Mouse (Mus musculus) thymus, adult 2 months (tissue): ENCODE measurements around the gene Pelp1. TPM values are rescaled to one million over a fixed set of nuclear protein-coding genes. Genes with fewer than 3 reads are reported as not detected.

ENCODE experiments used
- DNase-seq: peaks from one replicate; pipeline ENCODE4 v3.0.0; 2021
- H3K27ac ChIP-seq: fragments of 200-500 bp; 2 replicates; pipeline ENCODE4 v1.5.1; 2012; ENCODE audit warnings: low read length, control low read depth; ENCODE audit not compliant: control insufficient read depth, insufficient read depth
- H3K27me3 ChIP-seq: fragments of 200-500 bp; 2 replicates; pipeline ENCODE4 v1.6.1; 2012; ENCODE audit warnings: mild to moderate bottlenecking, low read length, moderate library complexity, mixed read lengths; ENCODE audit not compliant: control insufficient read depth, insufficient read depth
- H3K36me3 ChIP-seq: fragments of 200-500 bp; 2 replicates; pipeline ENCODE4 v1.6.1; 2012; ENCODE audit warnings: mild to moderate bottlenecking, low read length, moderate library complexity; ENCODE audit not compliant: control insufficient read depth, insufficient read depth
- H3K4me1 ChIP-seq: fragments of 200-500 bp; replicated peaks from 2 replicates; pipeline ENCODE4 v1.6.1; 2012; ENCODE audit warnings: low read length; ENCODE audit not compliant: control insufficient read depth, insufficient read depth
- H3K4me3 ChIP-seq: fragments of 200-500 bp; 2 replicates; pipeline ENCODE4 v1.5.1; 2012; ENCODE audit warnings: mild to moderate bottlenecking, low read length, control low read depth, moderate library complexity; ENCODE audit not compliant: control insufficient read depth, insufficient read depth
- CTCF ChIP-seq: fragments of 200-500 bp; IDR thresholded peaks from 2 replicates; pipeline ENCODE4 v1.5.1; 2012; ENCODE audit warnings: mild to moderate bottlenecking, control low read depth, low read length, moderate library complexity, borderline replicate concordance; ENCODE audit not compliant: control insufficient read depth, poor library complexity, insufficient read depth; ENCODE audit errors: extremely low read depth
- POLR2A ChIP-seq: fragments of 200-500 bp; IDR thresholded peaks from 2 replicates; pipeline ENCODE4 v1.6.1; 2012; ENCODE audit warnings: mild to moderate bottlenecking, low read length, control low read depth, moderate library complexity; ENCODE audit not compliant: control insufficient read depth, poor library complexity, insufficient read depth; ENCODE audit errors: extremely low read depth
- WGBS: fragments of 180-500 bp; shearing (Covaris S2); methylation state at CpG from one replicate; pipeline ENCODE4 v1.1.7; 2018; 5-methylcytosine and 5-hydroxymethylcytosine counted together
- polyA plus RNA-seq: library from polyadenylated mRNA; depleted of rRNA; stranded (reverse); fragments of >200 nt; gene quantifications from 2 replicates; pipeline ENCODE4 v1.2.3, GENCODE M21; 2012

Gene Pelp1
- polyA plus RNA-seq, 1 experiment: 33.0 TPM

- TF ChIP-seq POLR2A (no peak), CTCF (no peak)
- no peak overlapping the region for H3K4me3 ChIP-seq
- no peak overlapping the region for H3K27ac ChIP-seq
- no peaks in the 10 kb centered on the region for H3K36me3 ChIP-seq
- no peaks in the 10 kb centered on the region for H3K27me3 ChIP-seq
- 26% methylated on average over 1 of the region's 1 CpGs for WGBS
- no peak for DNase-seq
- H3K4me1 ChIP-seq: peaks cover 3% of the 10 kb centered on the region; the same call in 1 of the 2 replicates
Measured at GRCm38 (mm10) chr11:70447373-70447772, 37.5 kb upstream of the Pelp1 start.

GRCm38 (mm10) chr11:70446756-70447155, 36.9 kb upstream of the Pelp1 start:
- Histone ChIP-seq H3K4me3 (no peak overlapping the region), H3K27me3 (no peaks in the 10 kb centered on the region), H3K4me1 (peaks cover 3% of the 10 kb centered on the region; the same call in 1 of the 2 replicates), H3K27ac (no peak overlapping the region), H3K36me3 (no peaks in the 10 kb centered on the region)
- TF ChIP-seq CTCF (no peak), POLR2A (no peak)
- WGBS: 34% methylated on average over 3 of the region's 3 CpGs
- no peak for DNase-seq

- Histone ChIP-seq H3K27me3 (no peaks in the 10 kb centered on the region), H3K27ac (no peak overlapping the region), H3K36me3 (peaks cover 17% of the 10 kb centered on the region), H3K4me1 (peaks cover 3% of the 10 kb centered on the region; the same call in 1 of the 2 replicates), H3K4me3 (no peak overlapping the region)
- no peak for DNase-seq
- TF ChIP-seq POLR2A: no peak
- TF ChIP-seq CTCF: no peak
- 94% methylated on average over 6 of the region's 6 CpGs for WGBS
Measured at GRCm38 (mm10) chr11:70444667-70445066, 34.8 kb upstream of the Pelp1 start.

- H3K4me1 ChIP-seq: peaks cover 3% of the 10 kb centered on the region; the same call in 1 of the 2 replicates
- DNase-seq: no peak
Measured at GRCm38 (mm10) chr11:70443964-70444363, 34.1 kb upstream of the Pelp1 start.

GRCm38 (mm10) chr11:70441882-70442281, 32.1 kb upstream of the Pelp1 start:
- WGBS: 92% methylated on average over 7 of the region's 7 CpGs
- Histone ChIP-seq H3K36me3 (peaks cover 38% of the 10 kb centered on the region), H3K4me3 (no peak overlapping the region)

More at GRCm38 (mm10) chr11:70443964-70444363, 34.1 kb upstream of the Pelp1 start:
- Histone ChIP-seq H3K27me3 (no peaks in the 10 kb centered on the region), H3K27ac (no peak overlapping the region), H3K4me3 (no peak overlapping the region), H3K36me3 (peaks cover 24% of the 10 kb centered on the region)
- 85% methylated on average over 3 of the region's 3 CpGs for WGBS
- TF ChIP-seq CTCF: no peak
- no peak for TF ChIP-seq POLR2A

GRCm38 (mm10) chr11:70440637-70441036, 30.8 kb upstream of the Pelp1 start:
- no peak overlapping the region for H3K27ac ChIP-seq
- no peak for TF ChIP-seq POLR2A
- TF ChIP-seq CTCF: no peak
- peaks cover 24% of the 10 kb centered on the region for H3K4me1 ChIP-seq
- no peak for DNase-seq
- no peaks in the 10 kb centered on the region for H3K27me3 ChIP-seq
- H3K4me3 ChIP-seq: no peak overlapping the region
- peaks cover 46% of the 10 kb centered on the region for H3K36me3 ChIP-seq
- WGBS: 94% methylated on average over 4 of the region's 4 CpGs

More at GRCm38 (mm10) chr11:70441882-70442281, 32.1 kb upstream of the Pelp1 start:
- Histone ChIP-seq H3K27me3 (no peaks in the 10 kb centered on the region), H3K27ac (no peak overlapping the region), H3K4me1 (peaks cover 12% of the 10 kb centered on the region)
- TF ChIP-seq POLR2A (no peak), CTCF (no peak)
- DNase-seq: no peak
